Mouse (Mus musculus): ENCODE data around the gene Osbpl3. TPM values are rescaled to one million over a fixed set of nuclear protein-coding genes. Genes with fewer than 3 reads are reported as not detected.
A peak's percentile ranks its signal among the peaks of the same experiment; 100 is the strongest.

Gene Osbpl3
- polyA plus RNA-seq, 1 experiment from 2014 or later = 14.5 TPM

DNA sequence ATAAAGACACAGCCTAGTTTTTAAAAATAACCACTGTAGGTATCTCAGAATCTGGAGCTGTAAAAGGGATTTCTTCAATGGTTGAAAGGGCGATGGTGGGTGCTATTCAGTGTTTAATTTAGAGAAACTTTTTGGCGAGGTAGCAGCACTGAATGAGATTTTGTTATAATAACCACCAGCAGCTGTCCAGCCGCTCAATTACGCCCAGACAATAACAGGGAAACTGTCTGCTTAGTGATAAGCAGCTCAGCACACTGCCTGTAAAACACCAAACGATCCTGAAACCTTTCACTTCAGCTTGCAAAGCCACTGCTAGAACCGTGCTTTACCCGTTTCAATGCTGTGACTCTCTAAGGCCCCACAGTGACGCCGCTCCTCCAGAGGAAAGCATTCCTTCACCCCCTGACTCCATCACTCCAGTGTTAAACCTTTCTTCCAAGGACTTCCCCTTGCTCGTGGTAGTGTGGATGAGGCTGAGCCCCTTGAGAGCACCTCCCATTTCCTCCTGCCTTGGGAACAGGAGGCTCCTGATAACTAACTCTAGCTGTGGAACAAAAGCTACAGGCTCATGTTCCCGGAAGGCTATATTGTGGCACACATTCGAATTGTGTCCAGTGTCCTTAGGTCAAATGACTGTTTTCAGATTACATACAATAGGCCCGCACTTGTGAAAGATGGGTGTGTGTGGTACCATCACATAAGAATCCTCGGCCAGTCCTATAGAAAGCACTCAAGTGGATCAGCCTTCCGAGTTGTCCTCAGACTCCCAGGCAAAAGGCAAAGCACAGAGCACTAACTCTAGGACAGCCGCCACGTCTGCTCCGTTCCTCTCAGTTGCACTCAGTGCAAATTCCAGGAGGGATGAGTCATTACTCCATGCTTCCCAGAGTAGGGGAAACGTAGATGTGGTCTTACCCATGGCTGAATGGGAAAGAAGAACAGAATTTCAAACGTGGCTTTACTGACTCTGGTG, 101.0 kb downstream of the Osbpl3 start:
- ATAC-seq (ENCODE audit: low FRiP score, low TSS enrichment) = peak; percentile 42; the same call in 1 of the 2 replicates
- no peak for TF ChIP-seq EP300 (optimal IDR thresholded peaks at IDR 0.05)
- no peak for TF ChIP-seq CTCF (IDR thresholded peaks at IDR 0.05; ENCODE audit: low read depth)
- H3K4me1 ChIP-seq (replicated peaks; ENCODE audit: control insufficient read depth, insufficient read depth) = peaks cover 3% of the 10 kb centered on the region; the same call in 1 of the 2 replicates
- no peak overlapping the region for H3K4me2 ChIP-seq (replicated peaks; ENCODE audit: low read depth)
- no peak for DNase-seq (ENCODE audit: low spot score)
- no peaks in the 10 kb centered on the region for H3K27me3 ChIP-seq (ENCODE audit: control insufficient read depth, insufficient read depth, low read length)
- peak overlapping the region; percentile 40 for H3K27ac ChIP-seq (replicated peaks)
- no peaks in the 10 kb centered on the region for H3K36me3 ChIP-seq (ENCODE audit: control insufficient read depth, insufficient read depth, low read length)
- WGBS = 33% methylated on average over 20 of the region's 20 CpGs
- H3K9ac ChIP-seq (ENCODE audit: low read length) = no peak overlapping the region
- no peaks in the 10 kb centered on the region for H3K9me3 ChIP-seq (ENCODE audit: control insufficient read depth, low read length)
- H3K4me3 ChIP-seq (ENCODE audit: low read depth, low read length) = no peak overlapping the region

DNA sequence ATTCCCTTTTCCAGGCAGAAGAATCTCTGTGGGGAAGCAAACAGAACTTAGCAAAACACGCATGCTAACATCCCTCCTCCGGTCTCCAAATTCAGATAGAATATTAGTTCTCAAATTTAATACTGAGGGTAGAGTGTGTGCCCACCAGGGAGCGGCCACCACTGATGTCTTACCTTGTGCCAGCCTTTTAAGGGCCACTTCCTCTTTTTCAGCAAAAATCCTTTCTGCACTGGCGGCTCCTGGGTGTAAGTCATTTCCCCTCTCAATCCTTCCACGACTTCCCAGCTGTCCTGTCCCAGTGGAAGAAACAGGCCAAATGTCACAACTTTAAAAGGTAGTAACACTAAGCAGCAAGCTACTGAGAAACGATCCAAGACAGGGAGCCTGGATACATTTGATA, 103.2 kb downstream of the Osbpl3 start:
- TF ChIP-seq EP300 (optimal IDR thresholded peaks at IDR 0.05) (no peak), CTCF (IDR thresholded peaks at IDR 0.05; ENCODE audit: low read depth) (no peak)
- no peaks in the 10 kb centered on the region for H3K27me3 ChIP-seq (ENCODE audit: control insufficient read depth, insufficient read depth, low read length)
- WGBS = 58% methylated on average over 6 of the region's 6 CpGs
- no peak overlapping the region for H3K27ac ChIP-seq (replicated peaks)
- no peak overlapping the region for H3K4me2 ChIP-seq (replicated peaks; ENCODE audit: low read depth)
- no peak overlapping the region for H3K4me3 ChIP-seq (ENCODE audit: low read depth, low read length)
- no peaks in the 10 kb centered on the region for H3K9me3 ChIP-seq (ENCODE audit: control insufficient read depth, low read length)
- ATAC-seq (ENCODE audit: low FRiP score, low TSS enrichment) (no peak), DNase-seq (ENCODE audit: low spot score) (no peak)
- H3K9ac ChIP-seq (ENCODE audit: low read length) = no peak overlapping the region
- H3K4me1 ChIP-seq (replicated peaks; ENCODE audit: control insufficient read depth, insufficient read depth) = no peaks in the 10 kb centered on the region; the same call in 1 of the 2 replicates
- H3K36me3 ChIP-seq (ENCODE audit: control insufficient read depth, insufficient read depth, low read length) = no peaks in the 10 kb centered on the region

DNA sequence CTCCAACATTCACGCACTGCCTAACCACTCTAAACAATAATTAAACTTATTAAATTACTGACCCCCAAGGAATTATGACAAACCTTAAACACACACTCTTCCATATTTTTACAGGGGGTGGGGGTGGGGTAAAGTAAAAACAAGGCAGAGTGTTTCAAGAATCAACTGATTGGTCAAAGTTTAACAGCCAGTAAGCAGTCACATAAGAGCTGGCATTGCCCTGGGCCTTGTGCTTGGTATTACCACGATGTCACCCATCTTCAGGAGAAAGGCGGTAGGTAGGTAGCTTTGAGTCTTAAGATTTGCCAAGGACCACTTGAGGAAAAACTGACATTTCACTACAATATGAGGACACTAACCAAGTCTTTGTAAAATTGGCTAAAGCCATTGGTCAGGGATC, 105.1 kb downstream of the Osbpl3 start:
- ATAC-seq (ENCODE audit: low FRiP score, low TSS enrichment) = no peak
- no peaks in the 10 kb centered on the region for H3K27me3 ChIP-seq (ENCODE audit: control insufficient read depth, insufficient read depth, low read length)
- no peak overlapping the region for H3K27ac ChIP-seq (replicated peaks)
- H3K4me2 ChIP-seq (replicated peaks; ENCODE audit: low read depth) = no peak overlapping the region
- H3K9ac ChIP-seq (ENCODE audit: low read length) = no peak overlapping the region
- no peak overlapping the region for H3K4me3 ChIP-seq (ENCODE audit: low read depth, low read length)
- DNase-seq (ENCODE audit: low spot score) = no peak
- 91% methylated on average over 3 of the region's 3 CpGs for WGBS
- no peaks in the 10 kb centered on the region for H3K36me3 ChIP-seq (ENCODE audit: control insufficient read depth, insufficient read depth, low read length)
- H3K9me3 ChIP-seq (ENCODE audit: control insufficient read depth, low read length) = no peaks in the 10 kb centered on the region
- TF ChIP-seq EP300 (optimal IDR thresholded peaks at IDR 0.05) = no peak
- no peak for TF ChIP-seq CTCF (IDR thresholded peaks at IDR 0.05; ENCODE audit: low read depth)
- H3K4me1 ChIP-seq (replicated peaks; ENCODE audit: control insufficient read depth, insufficient read depth) = no peaks in the 10 kb centered on the region; the same call in 1 of the 2 replicates

DNA sequence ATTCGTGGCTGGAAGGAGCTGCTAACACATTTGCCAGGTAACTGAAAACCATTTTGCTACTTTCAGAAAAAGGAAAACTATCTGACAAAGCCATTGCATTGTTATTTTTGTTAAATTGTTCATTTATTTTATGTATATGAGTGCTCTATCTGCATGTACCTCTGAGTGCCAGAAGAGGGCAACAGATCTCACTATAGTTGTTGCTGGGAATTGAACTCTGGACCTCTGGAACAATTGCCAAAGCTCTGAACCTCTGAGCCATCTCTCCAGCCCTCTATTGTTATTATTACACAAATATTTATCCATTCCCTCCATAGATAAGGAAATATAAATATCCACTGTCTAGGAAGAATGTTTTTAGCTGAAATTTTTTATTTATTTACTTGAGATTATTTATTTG, 107.4 kb downstream of the Osbpl3 start:
- H3K4me1 ChIP-seq (replicated peaks; ENCODE audit: control insufficient read depth, insufficient read depth) = no peaks in the 10 kb centered on the region
- no peaks in the 10 kb centered on the region for H3K36me3 ChIP-seq (ENCODE audit: control insufficient read depth, insufficient read depth, low read length)
- no peak for ATAC-seq (ENCODE audit: low FRiP score, low TSS enrichment)
- no peak for DNase-seq (ENCODE audit: low spot score)
- no peak overlapping the region for H3K27ac ChIP-seq (replicated peaks)
- WGBS = 85% methylated on average over 1 of the region's 1 CpGs
- no peaks in the 10 kb centered on the region for H3K9me3 ChIP-seq (ENCODE audit: control insufficient read depth, low read length)
- H3K27me3 ChIP-seq (ENCODE audit: control insufficient read depth, insufficient read depth, low read length) = no peaks in the 10 kb centered on the region
- no peak overlapping the region for H3K9ac ChIP-seq (ENCODE audit: low read length)
- TF ChIP-seq CTCF (IDR thresholded peaks at IDR 0.05; ENCODE audit: low read depth) (peak; percentile 64), EP300 (optimal IDR thresholded peaks at IDR 0.05) (no peak)
- H3K4me3 ChIP-seq (ENCODE audit: low read depth, low read length) = no peak overlapping the region
- no peak overlapping the region for H3K4me2 ChIP-seq (replicated peaks; ENCODE audit: low read depth)

DNA sequence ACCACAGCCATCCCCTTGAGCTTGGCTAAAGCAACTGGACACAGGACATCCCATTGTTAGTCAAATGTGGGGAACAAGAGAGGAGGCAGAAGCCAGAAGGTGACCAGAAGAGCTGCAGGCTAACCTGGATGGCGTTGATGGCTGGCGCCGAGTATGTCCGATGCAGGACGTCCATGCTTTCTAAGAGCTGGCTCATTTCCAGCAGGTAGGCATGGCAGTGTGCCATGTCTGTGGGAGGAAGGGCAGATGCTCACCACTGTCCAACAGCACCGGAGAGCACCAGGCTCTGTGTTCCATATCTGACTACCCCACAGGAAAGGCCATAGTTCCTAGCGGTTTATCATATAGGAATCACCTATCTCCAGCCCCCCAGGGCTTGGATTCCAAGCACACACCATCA, 109.8 kb downstream of the Osbpl3 start:
- Histone ChIP-seq H3K27ac (replicated peaks) (no peak overlapping the region), H3K27me3 (ENCODE audit: control insufficient read depth, insufficient read depth, low read length) (no peaks in the 10 kb centered on the region), H3K4me2 (replicated peaks; ENCODE audit: low read depth) (no peak overlapping the region), H3K9ac (ENCODE audit: low read length) (no peak overlapping the region), H3K4me3 (ENCODE audit: low read depth, low read length) (no peak overlapping the region), H3K36me3 (ENCODE audit: control insufficient read depth, insufficient read depth, low read length) (no peaks in the 10 kb centered on the region), H3K4me1 (replicated peaks; ENCODE audit: control insufficient read depth, insufficient read depth) (no peaks in the 10 kb centered on the region), H3K9me3 (ENCODE audit: control insufficient read depth, low read length) (no peaks in the 10 kb centered on the region)
- no peak for ATAC-seq (ENCODE audit: low FRiP score, low TSS enrichment)
- TF ChIP-seq EP300 (optimal IDR thresholded peaks at IDR 0.05) (no peak), CTCF (IDR thresholded peaks at IDR 0.05; ENCODE audit: low read depth) (no peak)
- DNase-seq (ENCODE audit: low spot score) = no peak
- 82% methylated on average over 7 of the region's 7 CpGs for WGBS

All from stomach, postnatal 0 days (tissue).